Mouse (Mus musculus) hindbrain, postnatal 0 days (tissue): Measurements from ENCODE around the gene Rac2. TPM values are rescaled to one million over a fixed set of nuclear protein-coding genes. Genes with fewer than 3 reads are reported as not detected.

Source experiments
- ATAC-seq: fragments of 200-750 bp; cut with Nextera tagmentation; 2 replicates; pipeline ENCODE4 v1.8.0; 2017; ENCODE audit warnings: mild to moderate bottlenecking, moderate TSS enrichment, moderate library complexity
- DNase-seq: peaks from one replicate; pipeline ENCODE4 v3.0.0-alpha.2; 2015; ENCODE audit warnings: low spot score
- H3K27ac ChIP-seq: fragments of 300-500 bp; sonication (generic); 2 replicates; pipeline ENCODE4 v1.5.1; 2014; ENCODE audit warnings: mild to moderate bottlenecking
- H3K27me3 ChIP-seq: fragments of 300-500 bp; sonication (generic); 2 replicates; pipeline ENCODE4 v1.6.1; 2014; ENCODE audit warnings: low read length, mixed read lengths; ENCODE audit not compliant: insufficient read depth
- H3K36me3 ChIP-seq: fragments of 300-500 bp; sonication (generic); 2 replicates; pipeline ENCODE4 v1.6.1; 2014; ENCODE audit warnings: low read length, mixed read lengths; ENCODE audit not compliant: insufficient read depth
- H3K4me1 ChIP-seq: fragments of 300-500 bp; sonication (generic); 2 replicates; pipeline ENCODE4 v1.6.1; 2014; ENCODE audit warnings: antibody characterized with exemption, low read length, mixed read lengths; ENCODE audit not compliant: insufficient read depth
- H3K4me2 ChIP-seq: fragments of 300-500 bp; sonication (generic); 2 replicates; pipeline ENCODE4 v1.6.1; 2014; ENCODE audit warnings: low read depth, mild to moderate bottlenecking, low read length, moderate library complexity, mixed read lengths
- H3K4me3 ChIP-seq: fragments of 300-500 bp; sonication (generic); 2 replicates; pipeline ENCODE4 v1.5.1; 2014; ENCODE audit warnings: low read length
- H3K9ac ChIP-seq: fragments of 300-500 bp; sonication (generic); replicated peaks from 2 replicates; pipeline ENCODE4 v1.6.1; 2014; ENCODE audit warnings: mild to moderate bottlenecking, low read length, moderate library complexity, mixed read lengths
- H3K9me3 ChIP-seq: fragments of 300-500 bp; sonication (generic); 2 replicates; pipeline ENCODE4 v1.6.1; 2016; ENCODE audit warnings: low read length, mixed read lengths
- CTCF ChIP-seq: IDR thresholded peaks from 2 replicates; pipeline ENCODE4 v1.5.1; 2016; ENCODE audit warnings: antibody characterized with exemption, control low read depth, low read depth
- WGBS: fragments of 180-500 bp; shearing (Covaris S2); extraction: QIAGEN DNeasy Blood & Tissue Kit; methylation state at CpG from one replicate; pipeline ENCODE4 v1.1.7; 2014; 5-methylcytosine and 5-hydroxymethylcytosine counted together
- polyA plus RNA-seq: library from polyadenylated mRNA; unstranded; fragments of >200 nt; fragmentation: Nextera tagmentation; extraction: Ambion mirVana; gene quantifications from 2 replicates; pipeline ENCODE4 v1.2.1, GENCODE M21; 2015
- total RNA-seq: library from RNA; depleted of rRNA; stranded (reverse); fragments of >200 nt; gene quantifications from 2 replicates; pipeline ENCODE4 v1.2.3, GENCODE M21; 2014

The Rac2 gene
- total and polyA plus RNA-seq, 2 experiments from 2014 or later = 3.4 to 6.8 TPM

GRCm38 (mm10) chr15:78548711-78549110, 23.9 kb downstream of the Rac2 start:
- ATAC-seq (no peak), DNase-seq (no peak)
- Histone ChIP-seq H3K9ac (no peak overlapping the region), H3K36me3 (no peaks in the 10 kb centered on the region), H3K4me3 (no peak overlapping the region), H3K9me3 (peaks cover 6% of the 10 kb centered on the region; the same call in 1 of the 2 replicates), H3K4me2 (no peak overlapping the region), H3K27ac (no peak overlapping the region), H3K27me3 (no peaks in the 10 kb centered on the region), H3K4me1 (peaks cover 15% of the 10 kb centered on the region)
- WGBS = 69% methylated on average over 8 of the region's 8 CpGs
- no peak for TF ChIP-seq CTCF

GRCm38 (mm10) chr15:78548336-78548665, 24.3 kb downstream of the Rac2 start:
- 32% methylated on average over 3 of the region's 3 CpGs for WGBS
- Histone ChIP-seq H3K27ac (no peak overlapping the region; the same call in 1 of the 2 replicates), H3K4me2 (no peak overlapping the region), H3K9ac (no peak overlapping the region), H3K36me3 (no peaks in the 10 kb centered on the region), H3K4me1 (peaks cover 15% of the 10 kb centered on the region), H3K27me3 (no peaks in the 10 kb centered on the region), H3K4me3 (no peak overlapping the region), H3K9me3 (peaks cover 6% of the 10 kb centered on the region; the same call in 1 of the 2 replicates)
- ATAC-seq (no peak), DNase-seq (no peak)
- TF ChIP-seq CTCF = no peak

GRCm38 (mm10) chr15:78547415-78548335, 24.9 kb downstream of the Rac2 start:
- no peaks in the 10 kb centered on the region for H3K27me3 ChIP-seq
- H3K27ac ChIP-seq = no peak overlapping the region; the same call in 1 of the 2 replicates
- H3K4me1 ChIP-seq = peaks cover 15% of the 10 kb centered on the region
- ATAC-seq (no peak), DNase-seq (peak; percentile 40)
- H3K4me2 ChIP-seq = no peak overlapping the region
- 39% methylated on average over 5 of the region's 5 CpGs for WGBS
- H3K9me3 ChIP-seq = peaks cover 6% of the 10 kb centered on the region; the same call in 1 of the 2 replicates
- H3K4me3 ChIP-seq = no peak overlapping the region
- H3K36me3 ChIP-seq = no peaks in the 10 kb centered on the region
- no peak overlapping the region for H3K9ac ChIP-seq
- peak; percentile 56 for TF ChIP-seq CTCF

GRCm38 (mm10) chr15:78546060-78546459, 26.5 kb downstream of the Rac2 start:
- 0 out of 2 replicates have a peak, but pooled peaks cover under 1% of the 10 kb centered on the region for H3K9me3 ChIP-seq
- ATAC-seq = no peak
- no peak overlapping the region for H3K9ac ChIP-seq
- no peaks in the 10 kb centered on the region for H3K36me3 ChIP-seq
- 87% methylated on average over 4 of the region's 4 CpGs for WGBS
- H3K27ac ChIP-seq = no peak overlapping the region
- H3K4me1 ChIP-seq = peaks cover 15% of the 10 kb centered on the region
- TF ChIP-seq CTCF = no peak
- H3K4me3 ChIP-seq = no peak overlapping the region
- DNase-seq = no peak
- H3K4me2 ChIP-seq = no peak overlapping the region
- H3K27me3 ChIP-seq = no peaks in the 10 kb centered on the region

- TF ChIP-seq CTCF = no peak
- 5% methylated on average over 14 of the region's 14 CpGs for WGBS
- no peak within 1 kb of the TSS for H3K4me3 ChIP-seq
Measured at GRCm38 (mm10) chr15:78544561-78545001, 28.0 kb downstream of the Rac2 start, which contains the start of gene Sstr3. Gene Sstr3, minus strand, starts transcription at chr15:78544685.

GRCm38 (mm10) chr15:78544041-78544440, 28.5 kb downstream of the Rac2 start:
- H3K9ac ChIP-seq = 0 out of 2 replicates have a peak overlapping the region, but pooled peaks have one; percentile 41
- TF ChIP-seq CTCF = no peak
- ATAC-seq = no peak
- H3K9me3 ChIP-seq = no peaks in the 10 kb centered on the region
- H3K4me3 ChIP-seq = no peak overlapping the region
- H3K4me2 ChIP-seq = peak overlapping the region; percentile 50
- no peak for DNase-seq
- H3K27me3 ChIP-seq = no peaks in the 10 kb centered on the region
- H3K36me3 ChIP-seq = no peaks in the 10 kb centered on the region
- 0 out of 2 replicates have a peak overlapping the region, but pooled peaks have one; percentile 15 for H3K27ac ChIP-seq
- 71% methylated on average over 15 of the region's 15 CpGs for WGBS
- H3K4me1 ChIP-seq = peaks cover 15% of the 10 kb centered on the region

More at GRCm38 (mm10) chr15:78544561-78545001, 28.0 kb downstream of the Rac2 start, which contains the start of gene Sstr3:
- peaks cover 15% of the 10 kb centered on the region for H3K4me1 ChIP-seq
- no peaks in the 10 kb centered on the region for H3K36me3 ChIP-seq
- no peaks in the 10 kb centered on the region for H3K9me3 ChIP-seq
- no peaks in the 10 kb centered on the region for H3K27me3 ChIP-seq
- H3K27ac ChIP-seq = 0 out of 2 replicates have a peak within 1 kb of the TSS, but pooled peaks have one; percentile 15
- ATAC-seq (peak; percentile 41), DNase-seq (peak; percentile 48)
- H3K4me2 ChIP-seq = peak within 1 kb of the TSS; percentile 50
- H3K9ac ChIP-seq = peak within 1 kb of the TSS; percentile 41; the same call in 1 of the 2 replicates
